Mouse (Mus musculus) heart, adult 18-20 months (tissue): ENCODE measurements at regions not wholly inside any gene's neighbourhood (a gene's known extent, or its start where the extent isn't known, plus 50 kb on each side); places are given as distances from the start of the nearest gene placed in this dataset.

Source experiments
- DNase-seq, 2 experiments: peaks; one replicate each; pipeline ENCODE4 v3.0.0; 2021 to 2022; ENCODE audit warnings: mixed read lengths in 1 of 2

- no peak for DNase-seq
Observed at GRCm38 (mm10) chr4:31500432-31500831, 463.5 kb upstream of the Map3k7 start.

- DNase-seq: no peak
Observed at GRCm38 (mm10) chr4:31525638-31526207, 438.2 kb upstream of the Map3k7 start.

GRCm38 (mm10) chr4:31536811-31537210, 427.1 kb upstream of the Map3k7 start:
- DNase-seq: peak in 1 of 2 experiments; percentile 4

GRCm38 (mm10) chr4:31553780-31554394, 410.0 kb upstream of the Map3k7 start:
- DNase-seq: no peak

- DNase-seq: no peak
Observed at GRCm38 (mm10) chr4:31555077-31555476, 408.8 kb upstream of the Map3k7 start.

- DNase-seq: no peak
Observed at GRCm38 (mm10) chr4:31557261-31557660, 406.6 kb upstream of the Map3k7 start.

GRCm38 (mm10) chr4:31560305-31560704, 403.6 kb upstream of the Map3k7 start:
- no peak for DNase-seq

- DNase-seq: no peak
Observed at GRCm38 (mm10) chr4:31561183-31561582, 402.7 kb upstream of the Map3k7 start.

GRCm38 (mm10) chr4:31561823-31562222, 402.1 kb upstream of the Map3k7 start:
- DNase-seq: peak; percentile 33 to 53

GRCm38 (mm10) chr4:31566158-31566557, 397.7 kb upstream of the Map3k7 start:
- DNase-seq: peak; percentile 22 to 45

GRCm38 (mm10) chr4:31566834-31567233, 397.1 kb upstream of the Map3k7 start:
- DNase-seq: no peak

GRCm38 (mm10) chr4:31569687-31570086, 394.2 kb upstream of the Map3k7 start:
- DNase-seq: no peak

GRCm38 (mm10) chr4:31576982-31577579, 386.8 kb upstream of the Map3k7 start:
- DNase-seq: no peak

- DNase-seq: no peak
Observed at GRCm38 (mm10) chr4:31583495-31583894, 380.4 kb upstream of the Map3k7 start.

- no peak for DNase-seq
Observed at GRCm38 (mm10) chr4:31584171-31584570, 379.7 kb upstream of the Map3k7 start.

- DNase-seq: no peak
Observed at GRCm38 (mm10) chr4:31594089-31594488, 369.8 kb upstream of the Map3k7 start.

GRCm38 (mm10) chr4:31601536-31601935, 362.4 kb upstream of the Map3k7 start:
- no peak for DNase-seq

- no peak for DNase-seq
Observed at GRCm38 (mm10) chr4:31603776-31604175, 360.1 kb upstream of the Map3k7 start.

- no peak for DNase-seq
Observed at GRCm38 (mm10) chr4:31608811-31609210, 355.1 kb upstream of the Map3k7 start.

GRCm38 (mm10) chr4:31609559-31609958, 354.3 kb upstream of the Map3k7 start:
- no peak for DNase-seq

- no peak for DNase-seq
Observed at GRCm38 (mm10) chr4:31612147-31612824, 351.6 kb upstream of the Map3k7 start.

- no peak for DNase-seq
Observed at GRCm38 (mm10) chr4:31612825-31613514, 350.9 kb upstream of the Map3k7 start.

GRCm38 (mm10) chr4:31617572-31617971, 346.3 kb upstream of the Map3k7 start:
- DNase-seq: no peak
